Mouse (Mus musculus) E14TG2a.4 (cell line): ENCODE results near the gene Slc27a4.

Source experiments
- CTCF ChIP-seq: conservative IDR thresholded peaks from 2 replicates; pipeline ENCODE4 v1.5.1; 2014; ENCODE audit warnings: low read length
- NANOG ChIP-seq: IDR thresholded peaks from 2 replicates; pipeline ENCODE4 v1.6.1; 2014; ENCODE audit warnings: borderline replicate concordance, low read length, mixed read lengths
- POU5F1 ChIP-seq: IDR thresholded peaks from 2 replicates; pipeline ENCODE4 v1.6.1; 2014; ENCODE audit warnings: low read length, borderline replicate concordance

- TF ChIP-seq CTCF (no peak), POU5F1 (no peak), NANOG (no peak)
Observed at GRCm38 (mm10) chr2:29792772-29793487, 9.5 kb upstream of the Slc27a4 start.
